Mouse (Mus musculus) cortical plate, adult 2 months (tissue): ENCODE data around the gene Nfia.

Experiments used
- CTCF ChIP-seq: fragments of 200-500 bp; IDR thresholded peaks from 2 replicates; pipeline ENCODE4 v1.5.1; 2011; ENCODE audit warnings: mild to moderate bottlenecking, control low read depth, low read length; ENCODE audit not compliant: insufficient read depth; ENCODE audit errors: extremely low read depth
- POLR2A ChIP-seq: fragments of 200-500 bp; IDR thresholded peaks from 2 replicates; pipeline ENCODE4 v1.6.1; 2011; ENCODE audit warnings: mild to moderate bottlenecking, low read length, control low read depth; ENCODE audit not compliant: insufficient read depth; ENCODE audit errors: extremely low read depth

DNA sequence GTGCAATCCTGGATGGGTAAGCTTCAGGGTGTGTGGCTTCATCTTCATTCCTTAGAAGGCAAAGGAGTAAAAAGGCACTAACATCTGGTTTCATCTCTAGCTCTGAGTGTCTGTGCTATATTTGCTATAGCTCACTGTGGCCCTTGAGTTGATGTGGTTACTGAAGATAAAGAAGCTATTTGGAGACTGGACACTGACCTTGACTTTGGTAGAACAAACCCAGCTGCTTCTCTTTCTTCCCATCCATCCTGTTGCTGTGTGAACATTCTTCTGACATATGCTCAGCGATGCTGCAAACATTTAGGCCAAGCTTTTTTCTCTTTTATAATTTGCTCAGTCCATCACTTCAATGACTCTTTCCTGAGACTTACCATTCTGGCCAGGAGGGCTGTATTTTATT, 114.7 kb downstream of the Nfia start:
- no peak for TF ChIP-seq POLR2A
- TF ChIP-seq CTCF, result no peak
